In genomic region chr1:85720220-85720893, GRCm38 (mm10) we compare ENCODE assay signal across 11 mouse cellular contexts. TPM values are rescaled to one million over a fixed set of nuclear protein-coding genes. Genes with fewer than 3 reads are reported as not detected.
A peak's percentile ranks its signal among the peaks of the same experiment; 100 is the strongest.
DNase-seq lines count a peak whose midpoint lies in the region; ATAC-seq and TF ChIP-seq lines count a peak whose summit lies in the region.
"Had no signal": no experiment of that assay in that cellular context is flagged by ENCODE, and none has a peak within 500 bp of the region (broad histone marks: within the 10 kb centered on the region; RNA-seq: fewer than 3 reads in every experiment).

No protein-coding gene starts in this region.

- no peak for DNase-seq in stomach, postnatal 0 days (ENCODE audit: low spot score)
- no peak for DNase-seq in cerebellum, adult 11 months
- DNase-seq in right cerebral cortex, postnatal 25 days = no peak
- no peak for DNase-seq in adrenal gland, postnatal 4 days (ENCODE audit: low spot score in 2 of 2)
- DNase-seq: right cerebral cortex, adult 18-20 months had no signal

- no peak for TF ChIP-seq EP300 in stomach, postnatal 0 days (optimal IDR thresholded peaks at IDR 0.05)

- TF ChIP-seq CTCF in stomach, postnatal 0 days (IDR thresholded peaks at IDR 0.05; ENCODE audit: low read depth) = no peak

- no peak overlapping the region for H3K9ac ChIP-seq in stomach, embryonic 15.5 days
- no peak overlapping the region for H3K9ac ChIP-seq in stomach, postnatal 0 days (ENCODE audit: low read length)
- H3K9ac ChIP-seq in midbrain, embryonic 15.5 days = no peak overlapping the region
- H3K9ac ChIP-seq: embryonic facial prominence, embryonic 12.5 days; heart, embryonic 15.5 days; liver, embryonic 14.5 days had no signal

- H3K27me3 ChIP-seq in stomach, embryonic 15.5 days (replicated peaks) = no peaks in the 10 kb centered on the region
- no peaks in the 10 kb centered on the region for H3K27me3 ChIP-seq in stomach, postnatal 0 days (ENCODE audit: control insufficient read depth, insufficient read depth, low read length)
- no peaks in the 10 kb centered on the region for H3K27me3 ChIP-seq in midbrain, embryonic 15.5 days (replicated peaks)
- H3K27me3 ChIP-seq: embryonic facial prominence, embryonic 12.5 days; heart, embryonic 15.5 days had no signal

- H3K4me1 ChIP-seq in stomach, embryonic 15.5 days = no peaks in the 10 kb centered on the region
- H3K4me1 ChIP-seq in stomach, postnatal 0 days (replicated peaks; ENCODE audit: control insufficient read depth, insufficient read depth) = no peaks in the 10 kb centered on the region
- peaks cover 6% of the 10 kb centered on the region for H3K4me1 ChIP-seq in midbrain, embryonic 15.5 days
- H3K4me1 ChIP-seq: embryonic facial prominence, embryonic 12.5 days had no signal

- no peaks in the 10 kb centered on the region for H3K9me3 ChIP-seq in stomach, embryonic 15.5 days
- no peaks in the 10 kb centered on the region for H3K9me3 ChIP-seq in stomach, postnatal 0 days (ENCODE audit: control insufficient read depth, low read length)
- H3K9me3 ChIP-seq in midbrain, embryonic 15.5 days = no peaks in the 10 kb centered on the region
- H3K9me3 ChIP-seq: embryonic facial prominence, embryonic 12.5 days; heart, embryonic 15.5 days had no signal

- H3K4me3 ChIP-seq in stomach, embryonic 15.5 days (replicated peaks) = no peak overlapping the region
- H3K4me3 ChIP-seq in stomach, postnatal 0 days (ENCODE audit: low read depth, low read length) = no peak overlapping the region
- H3K4me3 ChIP-seq in midbrain, embryonic 15.5 days = no peak overlapping the region
- H3K4me3 ChIP-seq: embryonic facial prominence, embryonic 12.5 days; heart, embryonic 15.5 days had no signal

- no peaks in the 10 kb centered on the region for H3K36me3 ChIP-seq in stomach, embryonic 15.5 days
- no peaks in the 10 kb centered on the region for H3K36me3 ChIP-seq in stomach, postnatal 0 days (ENCODE audit: control insufficient read depth, insufficient read depth, low read length)
- H3K36me3 ChIP-seq in midbrain, embryonic 15.5 days (replicated peaks) = no peaks in the 10 kb centered on the region
- H3K36me3 ChIP-seq: embryonic facial prominence, embryonic 12.5 days; heart, embryonic 15.5 days had no signal

- no peak overlapping the region for H3K4me2 ChIP-seq in stomach, embryonic 15.5 days
- H3K4me2 ChIP-seq in stomach, postnatal 0 days (replicated peaks; ENCODE audit: low read depth) = no peak overlapping the region
- no peak overlapping the region for H3K4me2 ChIP-seq in midbrain, embryonic 15.5 days
- H3K4me2 ChIP-seq: embryonic facial prominence, embryonic 12.5 days; heart, embryonic 15.5 days had no signal

- no peak overlapping the region for H3K27ac ChIP-seq in stomach, embryonic 15.5 days
- H3K27ac ChIP-seq in stomach, postnatal 0 days (replicated peaks) = no peak overlapping the region
- H3K27ac ChIP-seq in midbrain, embryonic 15.5 days = no peak overlapping the region
- H3K27ac ChIP-seq: embryonic facial prominence, embryonic 12.5 days; liver, embryonic 14.5 days had no signal

- peak; percentile 43; the same call in 1 of the 2 replicates for ATAC-seq in stomach, embryonic 15.5 days (ENCODE audit: insufficient read depth, low FRiP score, low read depth)
- ATAC-seq in stomach, postnatal 0 days (ENCODE audit: low FRiP score, low TSS enrichment) = no peak
- peak; percentile 14; the same call in 1 of the 2 replicates for ATAC-seq in granulocyte monocyte progenitor cell, adult 5-6 weeks (replicated peaks; ENCODE audit: poor library complexity, severe bottlenecking)
- ATAC-seq in midbrain, embryonic 15.5 days (replicated peaks) = peak; percentile 81

- WGBS in stomach, embryonic 15.5 days = 63% methylated on average over 10 of the region's 10 CpGs
- 64% methylated on average over 10 of the region's 10 CpGs for WGBS in stomach, postnatal 0 days
- 55% methylated on average over 10 of the region's 10 CpGs for WGBS in midbrain, embryonic 15.5 days

RNA-seq across cellular contexts. Expression of gene A630001G21Rik, which starts 58.1 kb away (rescaled TPM):
- polyA plus RNA-seq in stomach, embryonic 15.5 days (2015; fragmentation: Nextera tagmentation; extraction: Ambion mirVana) = 1.4 and 1.7 TPM in 2 replicates
- polyA plus RNA-seq in stomach, postnatal 0 days (2015; fragmentation: Nextera tagmentation; extraction: Ambion mirVana) = 0.50 and 0.72 TPM in 2 replicates
- total RNA-seq in granulocyte monocyte progenitor cell, adult 5-6 weeks (2014; fragmentation: Nextera tagmentation) = 105 and 129 TPM in 2 replicates
- 77.1 and 79.8 TPM in 2 replicates for total RNA-seq in granulocyte monocyte progenitor cell, adult 5-6 weeks (2017)
- 0.19 and 0.56 TPM in 2 replicates for polyA plus RNA-seq in midbrain, embryonic 15.5 days (2015; fragmentation: Nextera tagmentation; extraction: Ambion mirVana)
- 1 to 10 TPM in 1 of 2 experiments, under 1 TPM in 1; 0.76 to 1.5 TPM for total RNA-seq in adrenal gland, postnatal 4 days (2021)
